Mouse (Mus musculus): ENCODE results near the gene Inpp5d. TPM values are rescaled to one million over a fixed set of nuclear protein-coding genes. Genes with fewer than 3 reads are reported as not detected.

The Inpp5d gene
- polyA plus RNA-seq, 1 experiment from 2014 or later: 17.1 TPM

- 78% methylated on average over 5 of the region's 5 CpGs for WGBS (ENCODE audit: insufficient replicate concordance)
Observed at GRCm38 (mm10) chr1:87603389-87603788, 16.7 kb upstream of the Inpp5d start.

GRCm38 (mm10) chr1:87605296-87605695 lies 14.8 kb upstream of the Inpp5d start:
- H3K9ac ChIP-seq: no peak overlapping the region
- no peaks in the 10 kb centered on the region for H3K36me3 ChIP-seq
- WGBS (ENCODE audit: insufficient replicate concordance): 67% methylated on average over 2 of the region's 2 CpGs
- ATAC-seq: no peak
- 0 out of 2 replicates have a peak, but pooled peaks cover 22% of the 10 kb centered on the region for H3K27me3 ChIP-seq (replicated peaks)
- no peak overlapping the region for H3K27ac ChIP-seq
- H3K9me3 ChIP-seq (replicated peaks): no peaks in the 10 kb centered on the region
- no peaks in the 10 kb centered on the region for H3K4me1 ChIP-seq
- no peak overlapping the region for H3K4me3 ChIP-seq
- H3K4me2 ChIP-seq: no peak overlapping the region

More at GRCm38 (mm10) chr1:87603389-87603788, 16.7 kb upstream of the Inpp5d start:
- Histone ChIP-seq H3K4me2 (no peak overlapping the region), H3K4me3 (no peak overlapping the region), H3K27me3 (replicated peaks) (0 out of 2 replicates have a peak, but pooled peaks cover 22% of the 10 kb centered on the region), H3K4me1 (no peaks in the 10 kb centered on the region), H3K9ac (no peak overlapping the region), H3K27ac (no peak overlapping the region), H3K36me3 (no peaks in the 10 kb centered on the region), H3K9me3 (replicated peaks) (no peaks in the 10 kb centered on the region)
- no peak for ATAC-seq

- H3K4me3 ChIP-seq: no peak overlapping the region
- WGBS (ENCODE audit: insufficient replicate concordance): 53% methylated on average over 21 of the region's 21 CpGs
- ATAC-seq: no peak
- no peaks in the 10 kb centered on the region for H3K4me1 ChIP-seq
- H3K27me3 ChIP-seq (replicated peaks): 0 out of 2 replicates have a peak, but pooled peaks cover 22% of the 10 kb centered on the region
- no peak overlapping the region for H3K9ac ChIP-seq
- no peak overlapping the region for H3K4me2 ChIP-seq
- no peak overlapping the region for H3K27ac ChIP-seq
- no peaks in the 10 kb centered on the region for H3K36me3 ChIP-seq
- H3K9me3 ChIP-seq (replicated peaks): no peaks in the 10 kb centered on the region
Observed at GRCm38 (mm10) chr1:87607385-87608091, 12.6 kb upstream of the Inpp5d start.

- 30% methylated on average over 7 of the region's 7 CpGs for WGBS (ENCODE audit: insufficient replicate concordance)
- Histone ChIP-seq H3K4me1 (no peaks in the 10 kb centered on the region), H3K4me3 (no peak overlapping the region), H3K9me3 (replicated peaks) (no peaks in the 10 kb centered on the region), H3K27ac (no peak overlapping the region), H3K36me3 (no peaks in the 10 kb centered on the region), H3K4me2 (no peak overlapping the region), H3K9ac (no peak overlapping the region), H3K27me3 (replicated peaks) (0 out of 2 replicates have a peak, but pooled peaks cover 17% of the 10 kb centered on the region)
- peak; percentile 42; the same call in 1 of the 2 replicates for ATAC-seq
Observed at GRCm38 (mm10) chr1:87608416-87609046, 11.6 kb upstream of the Inpp5d start.

- no peak overlapping the region for H3K9ac ChIP-seq
- H3K4me3 ChIP-seq: no peak overlapping the region
- ATAC-seq: no peak
- H3K4me2 ChIP-seq: no peak overlapping the region
- no peaks in the 10 kb centered on the region for H3K9me3 ChIP-seq (replicated peaks)
- no peak overlapping the region for H3K27ac ChIP-seq
- WGBS (ENCODE audit: insufficient replicate concordance): 68% methylated on average over 2 of the region's 2 CpGs
- peaks cover 7% of the 10 kb centered on the region for H3K4me1 ChIP-seq
- H3K27me3 ChIP-seq (replicated peaks): no peaks in the 10 kb centered on the region
- H3K36me3 ChIP-seq: no peaks in the 10 kb centered on the region
Observed at GRCm38 (mm10) chr1:87614576-87615295, 5.4 kb upstream of the Inpp5d start.

- Histone ChIP-seq H3K27me3 (replicated peaks) (no peaks in the 10 kb centered on the region), H3K9me3 (replicated peaks) (no peaks in the 10 kb centered on the region), H3K27ac (peak overlapping the region; percentile 74), H3K4me3 (peak overlapping the region; percentile 60), H3K36me3 (no peaks in the 10 kb centered on the region), H3K9ac (peak overlapping the region; percentile 72), H3K4me1 (peaks cover 66% of the 10 kb centered on the region), H3K4me2 (peak overlapping the region; percentile 75)
- peak; percentile 23 for ATAC-seq
- WGBS (ENCODE audit: insufficient replicate concordance): 10% methylated on average over 6 of the region's 6 CpGs
Observed at GRCm38 (mm10) chr1:87620693-87621092, 581 bp downstream of the Inpp5d start.

- Histone ChIP-seq H3K36me3 (no peaks in the 10 kb centered on the region), H3K9ac (peak overlapping the region; percentile 72), H3K9me3 (replicated peaks) (no peaks in the 10 kb centered on the region), H3K27ac (peak overlapping the region; percentile 74), H3K4me1 (peaks cover 72% of the 10 kb centered on the region), H3K4me3 (peak overlapping the region; percentile 60), H3K27me3 (replicated peaks) (no peaks in the 10 kb centered on the region), H3K4me2 (peak overlapping the region; percentile 75)
- WGBS (ENCODE audit: insufficient replicate concordance): 23% methylated on average over 9 of the region's 9 CpGs
- peak; percentile 30; the same call in 1 of the 2 replicates for ATAC-seq
Observed at GRCm38 (mm10) chr1:87621146-87621857, 1.2 kb downstream of the Inpp5d start.

- ATAC-seq: no peak
- Histone ChIP-seq H3K9ac (peak overlapping the region; percentile 72), H3K9me3 (replicated peaks) (no peaks in the 10 kb centered on the region), H3K27me3 (replicated peaks) (no peaks in the 10 kb centered on the region), H3K27ac (peak overlapping the region; percentile 74), H3K36me3 (no peaks in the 10 kb centered on the region), H3K4me3 (peak overlapping the region; percentile 60), H3K4me1 (peaks cover 78% of the 10 kb centered on the region), H3K4me2 (peak overlapping the region; percentile 75)
- WGBS (ENCODE audit: insufficient replicate concordance): 50% methylated on average over 3 of the region's 3 CpGs
Observed at GRCm38 (mm10) chr1:87621858-87622279, 1.8 kb downstream of the Inpp5d start.

GRCm38 (mm10) chr1:87623977-87624666 lies 4.0 kb downstream of the Inpp5d start:
- Histone ChIP-seq H3K4me2 (peak overlapping the region; percentile 46), H3K9ac (peak overlapping the region; percentile 36; the same call in 1 of the 2 replicates), H3K27me3 (replicated peaks) (no peaks in the 10 kb centered on the region), H3K9me3 (replicated peaks) (no peaks in the 10 kb centered on the region), H3K27ac (peak overlapping the region; percentile 75), H3K4me1 (peaks cover 99% of the 10 kb centered on the region), H3K4me3 (no peak overlapping the region), H3K36me3 (no peaks in the 10 kb centered on the region)
- 4% methylated on average over 1 of the region's 1 CpGs for WGBS (ENCODE audit: insufficient replicate concordance)
- peak; percentile 57; the same call in 1 of the 2 replicates for ATAC-seq

- Histone ChIP-seq H3K9ac (no peak overlapping the region), H3K9me3 (replicated peaks) (no peaks in the 10 kb centered on the region)
Observed at GRCm38 (mm10) chr1:87624826-87625225, 4.7 kb downstream of the Inpp5d start.

More at GRCm38 (mm10) chr1:87624826-87625225, 4.7 kb downstream of the Inpp5d start:
- Histone ChIP-seq H3K27ac (peak overlapping the region; percentile 75), H3K4me3 (no peak overlapping the region), H3K27me3 (replicated peaks) (no peaks in the 10 kb centered on the region), H3K4me2 (peak overlapping the region; percentile 46; the same call in 1 of the 2 replicates), H3K36me3 (no peaks in the 10 kb centered on the region), H3K4me1 (peaks cover 99% of the 10 kb centered on the region)
- ATAC-seq: no peak
- WGBS (ENCODE audit: insufficient replicate concordance): 76% methylated on average over 2 of the region's 2 CpGs
